Mouse (Mus musculus) stomach, embryonic 14.5 days (tissue): ENCODE measurements around the gene Lmo1. TPM values are rescaled to one million over a fixed set of nuclear protein-coding genes. Genes with fewer than 3 reads are reported as not detected.

Experiments
- ATAC-seq: fragments of 200-750 bp; cut with Nextera tagmentation; 2 replicates; pipeline ENCODE4 v1.8.0; 2017; ENCODE audit warnings: low read depth, moderate TSS enrichment; ENCODE audit not compliant: insufficient number of reproducible peaks, insufficient read depth, low FRiP score
- H3K27ac ChIP-seq: fragments of 300-500 bp; sonication (generic); 2 replicates; pipeline ENCODE4 v1.5.1; 2014; ENCODE audit warnings: mild to moderate bottlenecking, low read length, moderate library complexity, mixed read lengths
- H3K27me3 ChIP-seq: fragments of 300-500 bp; sonication (generic); 2 replicates; pipeline ENCODE4 v1.6.1; 2014; ENCODE audit warnings: low read length, control low read depth, mixed read lengths; ENCODE audit not compliant: control insufficient read depth, insufficient read depth
- H3K36me3 ChIP-seq: fragments of 300-500 bp; sonication (generic); 2 replicates; pipeline ENCODE4 v1.6.1; 2014; ENCODE audit warnings: mild to moderate bottlenecking, control low read depth, low read length, moderate library complexity, mixed read lengths; ENCODE audit not compliant: control insufficient read depth, insufficient read depth
- H3K4me1 ChIP-seq: fragments of 300-500 bp; sonication (generic); 2 replicates; pipeline ENCODE4 v1.6.1; 2014; ENCODE audit warnings: low read length, control low read depth, mixed read lengths; ENCODE audit not compliant: control insufficient read depth, insufficient read depth
- H3K4me2 ChIP-seq: fragments of 300-500 bp; sonication (generic); replicated peaks from 2 replicates; pipeline ENCODE4 v1.6.1; 2014; ENCODE audit warnings: low read depth, low read length, control low read depth
- H3K4me3 ChIP-seq: fragments of 300-500 bp; sonication (generic); 2 replicates; pipeline ENCODE4 v1.5.1; 2014; ENCODE audit warnings: low read depth, low read length, control low read depth
- H3K9ac ChIP-seq: fragments of 300-500 bp; sonication (generic); replicated peaks from 2 replicates; pipeline ENCODE4 v1.6.1; 2014; ENCODE audit warnings: low read depth, mild to moderate bottlenecking, control low read depth, low read length, moderate library complexity, mixed read lengths
- H3K9me3 ChIP-seq: fragments of 300-500 bp; sonication (generic); 2 replicates; pipeline ENCODE4 v1.6.1; 2016; ENCODE audit warnings: low read depth, low read length, control low read depth; ENCODE audit not compliant: control insufficient read depth
- WGBS: fragments of 180-500 bp; shearing (Covaris S2); extraction: QIAGEN DNeasy Blood & Tissue Kit; methylation state at CpG from one replicate; pipeline ENCODE4 v1.1.7; 2014; 5-methylcytosine and 5-hydroxymethylcytosine counted together
- polyA plus RNA-seq: library from polyadenylated mRNA; unstranded; fragments of >200 nt; fragmentation: Nextera tagmentation; extraction: Ambion mirVana; gene quantifications from 2 replicates; pipeline ENCODE4 v1.2.1, GENCODE M21; 2014

Lmo1 gene
- polyA plus RNA-seq, 1 experiment from 2014 or later, result 2.8 TPM

DNA sequence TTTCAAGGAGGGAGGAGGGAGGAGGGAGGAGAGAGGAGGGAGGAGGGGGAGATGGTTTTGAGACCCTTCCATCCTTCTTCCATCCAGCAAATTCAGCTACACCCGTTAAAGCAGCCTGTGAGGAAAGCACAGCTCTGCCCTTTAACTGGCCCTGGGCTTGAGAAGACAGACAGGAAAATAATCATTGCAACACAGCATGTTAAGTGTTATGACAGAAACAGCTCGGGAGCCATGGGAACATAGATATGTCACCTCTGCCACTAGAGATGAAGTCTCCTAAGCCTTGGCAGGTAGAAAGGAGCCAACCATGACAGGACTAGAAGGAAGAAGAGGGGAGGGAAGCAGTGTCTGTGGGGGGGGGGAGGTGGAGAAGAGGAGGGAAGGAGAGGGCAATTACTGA, 31.4 kb upstream of the Lmo1 start:
- no peak overlapping the region for H3K4me2 ChIP-seq
- no peaks in the 10 kb centered on the region for H3K9me3 ChIP-seq
- no peaks in the 10 kb centered on the region for H3K36me3 ChIP-seq
- no peak overlapping the region for H3K9ac ChIP-seq
- H3K27ac ChIP-seq, result no peak overlapping the region
- no peaks in the 10 kb centered on the region for H3K4me1 ChIP-seq
- 43% methylated on average over 2 of the region's 2 CpGs for WGBS
- no peak for ATAC-seq
- H3K4me3 ChIP-seq, result no peak overlapping the region
- no peaks in the 10 kb centered on the region for H3K27me3 ChIP-seq

DNA sequence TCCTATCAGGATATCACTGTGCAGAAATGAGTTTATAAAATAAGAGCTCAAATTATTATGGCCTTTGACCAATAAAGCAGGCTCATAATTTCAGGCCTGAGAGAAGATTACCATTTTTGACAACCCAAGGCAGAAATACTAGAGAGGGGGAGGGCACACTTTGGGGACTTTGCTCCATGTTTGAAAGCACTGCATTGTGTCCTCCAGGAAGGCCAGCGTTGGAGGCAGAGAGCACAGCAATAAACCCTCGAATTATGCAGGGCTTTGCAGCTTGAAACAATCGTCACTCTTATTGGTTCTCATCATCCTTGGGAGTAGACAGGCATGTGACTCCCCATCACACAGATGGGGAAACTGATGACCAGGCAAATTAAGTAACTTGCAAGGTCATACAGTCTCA, 28.1 kb upstream of the Lmo1 start:
- WGBS, result 69% methylated on average over 3 of the region's 3 CpGs
- Histone ChIP-seq H3K4me2 (no peak overlapping the region), H3K9me3 (no peaks in the 10 kb centered on the region), H3K27me3 (no peaks in the 10 kb centered on the region), H3K4me1 (no peaks in the 10 kb centered on the region), H3K9ac (no peak overlapping the region), H3K27ac (no peak overlapping the region), H3K4me3 (no peak overlapping the region), H3K36me3 (no peaks in the 10 kb centered on the region)
- no peak for ATAC-seq

DNA sequence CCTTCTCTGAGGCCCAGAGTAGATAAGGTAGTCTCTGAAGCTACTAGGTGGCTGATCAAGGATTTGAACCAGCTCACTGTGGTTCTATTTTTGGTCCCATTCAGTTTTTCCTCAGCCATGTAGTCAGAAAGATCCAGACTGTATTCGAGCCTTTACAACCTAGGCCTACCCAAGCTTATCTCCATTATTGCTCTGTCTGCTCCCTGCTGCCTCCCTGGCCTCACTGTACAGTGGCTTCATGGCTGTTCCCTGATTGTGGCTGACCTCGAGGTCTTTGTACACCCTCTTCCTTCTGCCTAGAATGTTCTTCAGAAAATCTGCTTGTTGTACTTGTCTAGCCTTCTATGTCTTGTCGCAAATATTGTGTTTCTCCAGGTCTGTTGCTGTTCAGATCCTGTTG, 25.6 kb upstream of the Lmo1 start:
- ATAC-seq, result no peak
- H3K4me3 ChIP-seq, result no peak overlapping the region
- WGBS, result 77% methylated on average over 3 of the region's 3 CpGs
- no peak overlapping the region for H3K9ac ChIP-seq
- no peaks in the 10 kb centered on the region for H3K27me3 ChIP-seq
- H3K9me3 ChIP-seq, result no peaks in the 10 kb centered on the region
- peaks cover 13% of the 10 kb centered on the region; the same call in 1 of the 2 replicates for H3K4me1 ChIP-seq
- no peaks in the 10 kb centered on the region for H3K36me3 ChIP-seq
- no peak overlapping the region for H3K27ac ChIP-seq
- no peak overlapping the region for H3K4me2 ChIP-seq

DNA sequence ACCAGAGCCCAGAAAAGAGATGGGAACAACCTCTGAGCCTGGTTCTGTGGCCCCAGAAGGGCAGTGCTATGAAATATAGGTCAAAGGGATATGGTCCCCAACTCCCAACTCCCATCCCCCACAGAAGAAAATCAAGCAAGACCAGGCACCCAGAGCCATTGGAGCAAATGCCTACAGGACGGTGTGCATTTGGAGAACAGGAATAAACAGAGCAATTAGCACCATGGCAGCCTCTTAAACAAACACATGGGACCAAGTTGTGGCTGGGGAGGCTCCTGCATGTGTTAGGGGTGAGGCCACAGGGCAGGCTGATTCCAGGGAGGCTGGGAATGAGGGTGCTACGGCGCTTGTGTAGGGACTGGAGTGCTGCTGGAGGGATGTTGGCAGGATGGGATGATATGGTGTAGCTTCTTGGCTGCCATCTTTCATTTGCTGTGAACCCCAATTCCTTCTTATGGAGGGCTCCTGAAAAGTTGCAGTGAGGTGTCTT, 22.2 kb upstream of the Lmo1 start:
- Histone ChIP-seq H3K4me1 (peaks cover 13% of the 10 kb centered on the region; the same call in 1 of the 2 replicates), H3K4me3 (no peak overlapping the region), H3K4me2 (no peak overlapping the region), H3K27ac (no peak overlapping the region), H3K9ac (no peak overlapping the region), H3K36me3 (no peaks in the 10 kb centered on the region), H3K27me3 (no peaks in the 10 kb centered on the region), H3K9me3 (no peaks in the 10 kb centered on the region)
- WGBS, result 45% methylated on average over 3 of the region's 3 CpGs
- 0 out of 2 replicates have a peak, but pooled peaks have one; percentile 10 for ATAC-seq

DNA sequence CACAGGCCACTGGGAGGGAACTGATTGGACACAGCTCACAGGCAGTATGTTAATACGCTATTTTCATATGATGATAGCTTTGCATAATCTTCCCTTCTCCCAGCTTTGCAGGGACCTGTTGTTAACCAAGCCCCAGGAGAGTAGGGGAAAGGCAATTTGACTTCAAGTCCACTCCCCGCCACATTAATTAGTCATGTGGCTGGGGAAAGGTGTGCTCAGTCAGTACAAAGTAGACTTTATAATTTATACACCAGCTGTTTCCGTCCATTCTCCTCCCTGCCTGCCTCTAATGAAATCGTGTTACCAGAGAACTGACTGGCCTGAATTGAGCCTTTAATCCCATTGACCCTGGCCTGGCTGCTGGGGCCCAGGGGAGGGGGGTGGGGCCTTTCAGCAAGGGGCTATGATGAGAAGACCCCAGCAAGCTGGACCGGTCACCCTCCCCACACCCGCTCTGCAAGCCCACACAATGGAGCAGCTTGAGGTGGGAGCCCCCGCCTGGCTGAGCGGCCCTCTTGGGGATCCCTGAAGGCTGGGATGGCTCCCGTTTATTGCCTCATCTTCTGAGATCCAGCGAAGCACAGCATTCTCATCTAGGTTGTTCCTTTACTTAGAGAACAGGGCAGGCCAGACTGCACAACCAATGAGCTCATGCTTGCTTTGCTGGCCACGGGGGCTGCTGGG, 21.5 kb upstream of the Lmo1 start:
- Histone ChIP-seq H3K27me3 (no peaks in the 10 kb centered on the region), H3K4me2 (no peak overlapping the region), H3K4me1 (peaks cover 18% of the 10 kb centered on the region), H3K9me3 (no peaks in the 10 kb centered on the region), H3K27ac (no peak overlapping the region), H3K9ac (no peak overlapping the region), H3K4me3 (no peak overlapping the region), H3K36me3 (no peaks in the 10 kb centered on the region)
- 30% methylated on average over 11 of the region's 11 CpGs for WGBS
- peak; percentile 26; the same call in 1 of the 2 replicates for ATAC-seq

DNA sequence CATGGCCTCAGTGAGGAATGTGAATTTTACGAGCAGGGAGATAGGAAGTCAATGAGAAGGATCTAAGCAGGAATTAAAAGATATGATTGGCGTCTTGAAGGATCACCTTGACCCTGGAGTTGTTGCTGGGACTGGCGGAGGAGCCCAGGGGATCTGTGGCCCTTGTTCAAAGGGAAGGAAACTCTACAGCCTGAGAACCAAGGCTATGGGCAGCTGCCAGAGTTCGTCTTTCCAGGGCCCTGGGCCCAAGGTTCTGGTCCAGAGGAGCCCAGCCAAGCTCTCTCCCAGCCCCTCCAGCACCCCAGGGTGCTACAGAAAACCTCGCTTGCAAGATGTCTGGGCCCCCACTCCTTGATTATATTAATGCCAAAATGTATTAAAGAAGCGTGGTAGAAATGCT, 21.0 kb upstream of the Lmo1 start:
- Histone ChIP-seq H3K9ac (no peak overlapping the region), H3K9me3 (no peaks in the 10 kb centered on the region), H3K4me2 (no peak overlapping the region), H3K4me1 (peaks cover 22% of the 10 kb centered on the region), H3K27me3 (no peaks in the 10 kb centered on the region), H3K36me3 (no peaks in the 10 kb centered on the region), H3K4me3 (no peak overlapping the region), H3K27ac (no peak overlapping the region)
- WGBS, result 70% methylated on average over 6 of the region's 6 CpGs
- no peak for ATAC-seq

DNA sequence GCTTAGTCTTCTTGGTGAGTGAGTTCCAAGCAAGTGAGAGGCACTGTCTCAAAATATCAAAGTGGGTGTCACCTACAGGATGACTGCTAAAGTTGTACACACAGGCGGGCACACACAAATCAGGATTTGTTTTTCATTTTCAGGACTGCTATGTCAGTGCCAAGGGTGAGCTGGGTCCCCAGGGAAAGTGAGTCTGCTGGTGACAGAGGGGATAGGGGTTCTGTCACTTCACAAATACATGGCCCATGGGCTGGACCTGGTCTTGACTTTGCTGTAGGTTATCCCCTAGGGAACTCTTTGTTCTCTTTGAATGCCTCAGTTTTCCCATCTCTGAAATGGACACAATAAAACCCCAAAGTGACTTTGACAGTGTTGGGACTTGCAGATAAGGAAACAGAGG, 19.8 kb upstream of the Lmo1 start:
- Histone ChIP-seq H3K4me2 (no peak overlapping the region), H3K27ac (no peak overlapping the region), H3K9me3 (no peaks in the 10 kb centered on the region), H3K36me3 (no peaks in the 10 kb centered on the region), H3K4me1 (peaks cover 22% of the 10 kb centered on the region), H3K4me3 (no peak overlapping the region), H3K9ac (no peak overlapping the region), H3K27me3 (no peaks in the 10 kb centered on the region)
- ATAC-seq, result no peak
- WGBS, result 93% methylated on average over 1 of the region's 1 CpGs

DNA sequence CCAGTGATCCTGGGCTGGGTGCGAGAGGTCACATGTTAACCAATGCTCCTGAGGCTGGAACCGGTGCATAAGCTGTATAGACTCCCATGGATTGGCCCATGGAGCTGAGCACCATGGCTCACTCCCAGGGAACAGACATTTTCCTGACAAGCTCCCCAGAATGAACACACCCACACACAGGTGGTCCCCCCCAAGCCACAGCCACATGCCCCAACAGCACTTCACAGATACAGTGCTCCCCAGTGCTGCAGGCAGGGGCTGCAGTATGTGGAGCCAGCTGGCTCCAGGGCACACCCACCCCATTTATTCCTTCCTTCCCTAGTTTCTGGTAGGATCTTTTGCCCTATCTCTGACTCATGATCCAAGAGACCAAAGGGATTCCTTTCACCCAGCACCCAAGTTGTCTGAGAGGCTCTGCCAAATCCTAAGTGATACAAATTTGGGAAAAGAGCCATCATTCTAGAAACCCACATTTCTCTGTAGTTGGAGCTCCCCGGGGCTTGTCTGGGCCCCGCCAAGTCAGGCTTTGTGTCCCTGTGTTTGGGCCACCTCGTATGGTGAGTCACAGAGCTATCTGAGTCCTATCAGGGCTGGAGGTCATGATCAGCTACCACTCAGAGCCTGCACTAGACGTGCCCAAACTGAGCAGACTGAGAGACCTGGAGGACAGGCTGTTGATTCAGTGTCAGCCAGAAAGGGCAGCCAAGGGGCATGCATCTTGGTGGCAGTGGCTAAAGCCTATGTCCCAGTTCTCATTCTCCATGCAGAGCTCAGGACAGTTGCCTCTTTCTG, 12.4 kb upstream of the Lmo1 start:
- 72% methylated on average over 6 of the region's 6 CpGs for WGBS

More for the DNA sequence above, 12.4 kb upstream of the Lmo1 start:
- H3K4me3 ChIP-seq, result no peak overlapping the region
- no peaks in the 10 kb centered on the region for H3K9me3 ChIP-seq
- H3K36me3 ChIP-seq, result no peaks in the 10 kb centered on the region
- H3K27me3 ChIP-seq, result no peaks in the 10 kb centered on the region
- peaks cover 9% of the 10 kb centered on the region; the same call in 1 of the 2 replicates for H3K4me1 ChIP-seq
- ATAC-seq, result no peak
- no peak overlapping the region for H3K27ac ChIP-seq
- H3K9ac ChIP-seq, result no peak overlapping the region
- no peak overlapping the region for H3K4me2 ChIP-seq
